Mouse (Mus musculus) megakaryocyte, embryonic 14.5 days (primary cell): ENCODE results near the gene Sigmar1.
"Not testable (repeated sequence)": the region's sequence is repeated elsewhere in the genome, so short reads cannot be mapped to it uniquely, and the experiment has no call there.

Experiments
- FLI1 ChIP-seq: IDR thresholded peaks from 2 replicates; pipeline ENCODE4 v1.6.1; 2012; ENCODE audit warnings: low read length, inconsistent platforms, mixed read lengths
- GATA1 ChIP-seq: IDR thresholded peaks from 3 replicates; pipeline ENCODE4 v1.6.1; 2012; ENCODE audit warnings: mixed read lengths, low read length, inconsistent platforms, borderline replicate concordance

DNA sequence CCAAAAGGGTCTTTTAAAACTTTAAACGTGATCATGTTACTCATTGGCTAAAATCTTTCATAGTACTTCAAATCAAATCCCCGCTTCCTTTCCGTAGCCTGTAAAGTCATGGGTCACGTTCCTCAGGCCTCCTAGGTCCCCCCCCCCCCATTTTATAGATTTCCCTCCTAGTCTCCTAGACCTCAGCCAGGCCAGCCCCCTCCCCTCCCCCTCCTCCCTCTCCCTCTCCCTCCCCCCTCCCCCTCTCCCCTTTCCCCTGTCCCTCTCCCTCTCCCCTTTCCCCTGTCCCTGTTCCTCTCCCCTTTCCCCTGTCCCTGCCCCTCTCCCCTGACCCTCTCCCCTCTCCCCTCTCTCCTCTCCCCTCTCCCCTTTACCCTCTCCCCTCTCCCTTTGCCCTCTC lies 26.8 kb upstream of the Sigmar1 start:
- TF ChIP-seq GATA1, FLI1: not testable (repeated sequence)
